Mouse (Mus musculus): ENCODE results near the gene Nxn.

DNA sequence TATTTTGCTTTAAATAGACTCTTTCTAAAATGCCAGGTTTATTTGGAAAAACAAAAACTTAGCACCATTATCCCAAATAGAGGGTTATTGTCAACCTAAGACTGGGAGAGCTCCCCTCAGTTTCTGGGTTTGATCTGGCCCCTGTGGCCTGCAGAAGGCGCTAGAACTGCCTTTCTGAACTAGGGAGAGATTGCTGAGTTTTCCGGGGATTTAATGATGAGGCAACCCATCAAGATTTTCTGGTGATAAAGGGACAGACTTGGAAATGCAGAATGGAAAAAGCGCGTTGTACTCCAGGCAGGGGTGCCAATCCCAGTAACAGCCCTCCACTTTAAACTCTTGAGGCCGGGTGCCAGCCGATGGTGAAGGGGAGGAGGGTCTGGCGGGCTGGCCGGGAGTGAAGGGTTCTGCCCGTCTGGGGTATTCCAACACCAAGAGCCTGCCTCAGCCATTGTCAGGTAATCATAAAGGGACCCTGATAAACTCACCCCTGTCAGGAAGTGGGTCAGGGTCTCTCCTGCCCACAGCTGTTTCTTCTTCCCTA, 100.4 kb downstream of the Nxn start:
- no peak for TF ChIP-seq CTCF (IDR thresholded peaks at IDR 0.05; ENCODE audit: borderline replicate concordance, insufficient read depth, low read length)
- no peak for TF ChIP-seq POLR2A (IDR thresholded peaks at IDR 0.05; ENCODE audit: low read depth, low read length)

All from embryonic fibroblast, embryonic 13.5 days (primary cell).